Mouse (Mus musculus) MEL (cell line): ENCODE results near the gene a. TPM values are rescaled to one million over a fixed set of nuclear protein-coding genes. Genes with fewer than 3 reads are reported as not detected.

Experiments used
- DNase-seq: peaks from one replicate; pipeline ENCODE4 v3.0.0; 2011; ENCODE audit warnings: low read depth, low spot score
- H3K27ac ChIP-seq: 2 replicates; pipeline ENCODE4 v1.5.1; 2012; ENCODE audit warnings: low read depth, mild to moderate bottlenecking, control low read depth, low read length, moderate library complexity; ENCODE audit not compliant: control insufficient read depth
- H3K27me3 ChIP-seq, 2 experiments: fragments of 150-350 bp in 1 of 2; sonication (generic) in 1 of 2; 2 replicates each; pipeline ENCODE4 v1.6.1; 2012; ENCODE audit warnings: low read length in 2 of 2, mild to moderate bottlenecking in 2 of 2, improper control_type of control experiment in 1 of 2, moderate library complexity in 1 of 2; ENCODE audit not compliant: insufficient read depth in 2 of 2, control insufficient read depth in 1 of 2
- H3K36me3 ChIP-seq, 2 experiments: 2 replicates each; pipeline ENCODE4 v1.6.1; 2012 to 2014; ENCODE audit warnings: low read length in 2 of 2, improper control_type of control experiment in 1 of 2, inconsistent platforms in 1 of 2, mild to moderate bottlenecking in 1 of 2; ENCODE audit not compliant: insufficient read depth in 2 of 2, control insufficient read depth in 1 of 2
- H3K4me1 ChIP-seq, 2 experiments: fragments of 150-350 bp in 1 of 2; sonication (generic) in 1 of 2; 2 replicates each; pipeline ENCODE4 v1.6.1; 2012; ENCODE audit warnings: low read length in 2 of 2, improper control_type of control experiment in 1 of 2, mild to moderate bottlenecking in 1 of 2; ENCODE audit not compliant: insufficient read depth in 2 of 2, control insufficient read depth in 1 of 2
- H3K4me3 ChIP-seq, 2 experiments: fragments of 150-350 bp in 1 of 2; sonication (generic) in 1 of 2; 2 replicates each; pipeline ENCODE4 v1.5.1; 2012; ENCODE audit warnings: low read depth in 2 of 2, low read length in 2 of 2, mild to moderate bottlenecking in 2 of 2, moderate library complexity in 2 of 2, control low read depth in 1 of 2, improper control_type of control experiment in 1 of 2; ENCODE audit not compliant: control insufficient read depth in 1 of 2, insufficient read depth in 1 of 2
- H3K79me2 ChIP-seq: 2 replicates; pipeline ENCODE4 v1.6.1; 2012; ENCODE audit warnings: mild to moderate bottlenecking, low read length, moderate library complexity; ENCODE audit not compliant: control insufficient read depth, poor library complexity, insufficient read depth
- H3K9ac ChIP-seq: 2 replicates; pipeline ENCODE4 v1.6.1; 2012; ENCODE audit warnings: low read depth, mild to moderate bottlenecking, control low read depth, low read length, moderate library complexity; ENCODE audit not compliant: control insufficient read depth, poor library complexity, severe bottlenecking
- H3K9me3 ChIP-seq: fragments of 150-350 bp; sonication (generic); replicated peaks from 2 replicates; pipeline ENCODE4 v1.6.1; 2012; ENCODE audit warnings: mild to moderate bottlenecking, low read length, improper control_type of control experiment, moderate library complexity; ENCODE audit not compliant: insufficient read depth
- CHD1 ChIP-seq: IDR thresholded peaks from 2 replicates; pipeline ENCODE4 v1.6.1; 2012; ENCODE audit warnings: low read depth, mild to moderate bottlenecking, inconsistent platforms, low read length, improper control_type of control experiment
- E2F4 ChIP-seq: IDR thresholded peaks from 2 replicates; pipeline ENCODE4 v1.6.1; 2011; ENCODE audit warnings: low read depth, low read length, improper control_type of control experiment, borderline replicate concordance
- ETS1 ChIP-seq: IDR thresholded peaks from 2 replicates; pipeline ENCODE4 v1.6.1; 2012; ENCODE audit warnings: low read depth, mild to moderate bottlenecking, inconsistent platforms, low read length, improper control_type of control experiment, moderate library complexity
- JUND ChIP-seq: IDR thresholded peaks from 2 replicates; pipeline ENCODE4 v1.6.1; 2011; ENCODE audit warnings: low read depth, mild to moderate bottlenecking, improper control_type of control experiment, low read length
- MAFK ChIP-seq: IDR thresholded peaks from 2 replicates; pipeline ENCODE4 v1.6.1; 2011; ENCODE audit warnings: low read depth, mild to moderate bottlenecking, low read length, improper control_type of control experiment, borderline replicate concordance
- MAX ChIP-seq: IDR thresholded peaks from 2 replicates; pipeline ENCODE4 v1.6.1; 2011; ENCODE audit warnings: low read length, improper control_type of control experiment
- MAZ ChIP-seq: IDR thresholded peaks from 2 replicates; pipeline ENCODE4 v1.6.1; 2012; ENCODE audit warnings: low read depth, mild to moderate bottlenecking, inconsistent platforms, low read length, improper control_type of control experiment
- MXI1 ChIP-seq: IDR thresholded peaks from 2 replicates; pipeline ENCODE4 v1.6.1; 2011; ENCODE audit warnings: mild to moderate bottlenecking, low read depth, low read length, improper control_type of control experiment
- MYB ChIP-seq: IDR thresholded peaks from 2 replicates; pipeline ENCODE4 v1.6.1; 2011; ENCODE audit warnings: mild to moderate bottlenecking, low read depth, low read length, improper control_type of control experiment
- MYC ChIP-seq: IDR thresholded peaks from 2 replicates; pipeline ENCODE4 v1.6.1; 2011; ENCODE audit warnings: low read depth, mild to moderate bottlenecking, low read length, improper control_type of control experiment, moderate library complexity
- NELFE ChIP-seq: IDR thresholded peaks from 2 replicates; pipeline ENCODE4 v1.6.1; 2011; ENCODE audit warnings: low read depth, low read length, improper control_type of control experiment
- NRF1 ChIP-seq: IDR thresholded peaks from 2 replicates; pipeline ENCODE4 v1.6.1; 2014; ENCODE audit warnings: low read depth, mild to moderate bottlenecking, inconsistent platforms, low read length, improper control_type of control experiment, moderate library complexity; ENCODE audit not compliant: poor library complexity, insufficient read depth, severe bottlenecking
- POLR2A ChIP-seq, 2 experiments: IDR thresholded peaks; 2 replicates each; pipeline ENCODE4 v1.6.1; 2011 to 2012; ENCODE audit warnings: low read length in 2 of 2, mild to moderate bottlenecking in 2 of 2, control low read depth in 1 of 2, improper control_type of control experiment in 1 of 2, low read depth in 1 of 2, moderate library complexity in 1 of 2; ENCODE audit not compliant: control insufficient read depth in 1 of 2, insufficient read depth in 1 of 2, poor library complexity in 1 of 2
- POLR2AphosphoS2 ChIP-seq: IDR thresholded peaks from 2 replicates; pipeline ENCODE4 v1.6.1; 2011; ENCODE audit warnings: low read length, improper control_type of control experiment
- POLR2AphosphoS5 ChIP-seq: IDR thresholded peaks from 2 replicates; pipeline ENCODE4 v1.6.1; 2012; ENCODE audit warnings: low read depth, borderline replicate concordance, mild to moderate bottlenecking, inconsistent platforms, low read length, moderate library complexity, mixed read lengths
- RAD21 ChIP-seq: IDR thresholded peaks from 2 replicates; pipeline ENCODE4 v1.6.1; 2011; ENCODE audit warnings: mild to moderate bottlenecking, low read depth, low read length, improper control_type of control experiment
- RCOR1 ChIP-seq: IDR thresholded peaks from 2 replicates; pipeline ENCODE4 v1.6.1; 2012; ENCODE audit warnings: low read depth, mild to moderate bottlenecking, inconsistent platforms, low read length, improper control_type of control experiment
- TAL1 ChIP-seq: IDR thresholded peaks from 2 replicates; pipeline ENCODE4 v1.6.1; 2012; ENCODE audit warnings: mild to moderate bottlenecking, inconsistent platforms, low read length, moderate library complexity, mixed read lengths
- TBP ChIP-seq: IDR thresholded peaks from 2 replicates; pipeline ENCODE4 v1.8.0; 2011; ENCODE audit warnings: low read depth, low read length, improper control_type of control experiment
- UBTF ChIP-seq: IDR thresholded peaks from 2 replicates; pipeline ENCODE4 v1.6.1; 2012; ENCODE audit warnings: low read depth, mild to moderate bottlenecking, inconsistent platforms, low read length, improper control_type of control experiment, moderate library complexity, borderline replicate concordance; ENCODE audit not compliant: insufficient read depth
- ZMIZ1 ChIP-seq: IDR thresholded peaks from 2 replicates; pipeline ENCODE4 v1.6.1; 2012; ENCODE audit warnings: low read depth, mild to moderate bottlenecking, inconsistent platforms, low read length, improper control_type of control experiment, moderate library complexity
- polyA plus RNA-seq, 2 experiments: library from polyadenylated mRNA; stranded (reverse) in 1 of 2; unstranded in 1 of 2; fragments of >175 nt in 1 of 2; fragments of >200 nt in 1 of 2; gene quantifications; 2 replicates each; pipeline versions ENCODE4 v1.2.1 to v1.2.4; 2012; ENCODE audit warnings: low replicate concordance in 2 of 2, low read depth in 1 of 2; ENCODE audit not compliant: insufficient read length in 2 of 2, insufficient read depth in 1 of 2, missing spikeins in 1 of 2
- total RNA-seq: library from RNA; depleted of rRNA; stranded (reverse); fragments of 300-350 nt; gene quantifications from 2 replicates; pipeline ENCODE4 v1.2.3, GENCODE M21; 2012

a gene
- total and polyA plus RNA-seq, 3 experiments, result not detected

- TF ChIP-seq E2F4 (no peak), MAFK (no peak), POLR2A (IDR thresholded peaks at IDR 0.05; ENCODE audit: control insufficient read depth in 1 of 2, insufficient read depth in 1 of 2, low read depth in 1 of 2, low read length in 2 of 2, poor library complexity in 1 of 2) (no peak), ZMIZ1 (no peak), TAL1 (no peak)
- Histone ChIP-seq H3K4me1 (no peaks in the 10 kb centered on the region), H3K9ac (no peak overlapping the region), H3K36me3 (no peaks in the 10 kb centered on the region), H3K27me3 (peaks cover 19 to 30% of the 10 kb centered on the region in 2 experiments), H3K9me3 (no peaks in the 10 kb centered on the region), H3K79me2 (no peaks in the 10 kb centered on the region), H3K27ac (no peak overlapping the region), H3K4me3 (no peak overlapping the region)
- no peak for DNase-seq
These were observed 159.4 kb downstream of the a start for GRCm38 (mm10) chr2:154950601-154951000.

DNA sequence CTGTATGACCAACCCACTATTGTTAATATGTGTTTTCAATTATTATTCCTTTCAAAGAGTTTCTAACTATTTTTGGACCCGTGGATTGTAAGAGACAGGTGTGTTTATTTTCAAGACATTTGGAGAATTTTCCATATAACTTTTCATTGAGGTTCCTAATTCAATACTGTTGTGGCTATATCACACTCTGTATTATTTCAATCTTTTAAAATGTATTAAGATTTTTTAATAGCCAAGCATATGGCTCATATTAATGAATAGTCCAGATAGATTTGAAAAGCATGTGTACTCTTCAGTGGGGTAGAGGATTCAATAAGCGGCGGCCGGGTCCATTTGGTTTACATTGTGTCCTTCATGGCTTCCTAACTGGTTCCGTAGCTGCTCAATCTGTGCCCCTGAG, 168.3 kb downstream of the a start:
- Histone ChIP-seq H3K4me3 (no peak overlapping the region), H3K9me3 (no peaks in the 10 kb centered on the region), H3K4me1 (no peaks in the 10 kb centered on the region), H3K9ac (no peak overlapping the region), H3K79me2 (no peaks in the 10 kb centered on the region), H3K36me3 (no peaks in the 10 kb centered on the region), H3K27me3 (peaks cover 20 to 56% of the 10 kb centered on the region in 2 experiments), H3K27ac (no peak overlapping the region)
- TF ChIP-seq RCOR1, result no peak
- DNase-seq, result no peak

GRCm38 (mm10) chr2:154959909-154960308, 168.7 kb downstream of the a start:
- DNase-seq, result no peak
- H3K27me3 ChIP-seq, result peaks cover 22 to 55% of the 10 kb centered on the region in 2 experiments
- no peaks in the 10 kb centered on the region for H3K36me3 ChIP-seq
- TF ChIP-seq NELFE (no peak), MAX (no peak)
- TF ChIP-seq, all 39 proteins: peak for 0
- H3K4me1 ChIP-seq, result no peaks in the 10 kb centered on the region
- H3K4me3 ChIP-seq, result no peak overlapping the region
- H3K79me2 ChIP-seq, result no peaks in the 10 kb centered on the region
- no peak overlapping the region for H3K9ac ChIP-seq
- H3K27ac ChIP-seq, result no peak overlapping the region
- H3K9me3 ChIP-seq, result no peaks in the 10 kb centered on the region

- Histone ChIP-seq H3K79me2 (no peaks in the 10 kb centered on the region), H3K4me3 (no peak overlapping the region), H3K36me3 (no peaks in the 10 kb centered on the region), H3K4me1 (no peaks in the 10 kb centered on the region), H3K27me3 (peaks cover 18 to 35% of the 10 kb centered on the region in 2 experiments), H3K9me3 (no peaks in the 10 kb centered on the region), H3K27ac (no peak overlapping the region), H3K9ac (no peak overlapping the region)
- DNase-seq, result no peak
- TF ChIP-seq MYB (no peak), UBTF (no peak), POLR2AphosphoS2 (no peak), MYC (no peak), E2F4 (no peak), RAD21 (no peak), POLR2AphosphoS5 (no peak), TAL1 (no peak), ETS1 (no peak), MAZ (no peak), NRF1 (no peak), CHD1 (no peak), MXI1 (no peak), POLR2A (IDR thresholded peaks at IDR 0.05; ENCODE audit: control insufficient read depth in 1 of 2, insufficient read depth in 1 of 2, low read depth in 1 of 2, low read length in 2 of 2, poor library complexity in 1 of 2) (no peak), JUND (no peak), TBP (no peak)
These were observed 172.0 kb downstream of the a start for GRCm38 (mm10) chr2:154963176-154963575.
